Mouse (Mus musculus): ENCODE results near the gene Dennd4a.

DNA sequence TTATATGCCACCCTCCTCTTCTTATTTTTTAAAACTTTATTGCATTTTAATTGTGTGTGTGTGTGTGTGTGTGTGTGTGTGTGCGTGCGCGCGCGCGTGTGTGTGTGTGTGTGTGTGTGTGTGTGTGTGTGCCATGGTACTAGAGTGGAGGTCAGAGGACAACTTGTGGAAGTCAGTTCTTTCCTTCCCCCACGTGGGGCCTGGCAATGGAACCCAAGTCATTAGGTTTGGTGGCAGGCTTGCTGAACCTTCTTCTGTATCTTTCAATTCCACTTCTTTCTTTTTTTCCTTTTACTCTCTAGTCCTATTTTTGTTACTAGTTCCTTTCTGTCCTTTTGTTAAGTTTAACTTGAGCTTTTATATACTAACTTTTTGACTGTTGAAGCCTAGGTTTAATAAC, 19.5 kb downstream of the Dennd4a start:
- TF ChIP-seq POLR2A (IDR thresholded peaks at IDR 0.05; ENCODE audit: insufficient read depth, low read depth, low read length), result no peak
- TF ChIP-seq CTCF (IDR thresholded peaks at IDR 0.05; ENCODE audit: insufficient read depth, low read depth, low read length), result no peak
